Mouse (Mus musculus) hindbrain, embryonic 11.5 days (tissue): ENCODE results near the gene Nup153. TPM values are rescaled to one million over a fixed set of nuclear protein-coding genes. Genes with fewer than 3 reads are reported as not detected.

ENCODE experiments used
- ATAC-seq: fragments of 200-750 bp; cut with Nextera tagmentation; 2 replicates; pipeline ENCODE4 v1.8.0; 2017; ENCODE audit warnings: mild to moderate bottlenecking, moderate TSS enrichment, moderate library complexity; ENCODE audit not compliant: low FRiP score
- DNase-seq: peaks from one replicate; pipeline ENCODE4 v3.0.0-alpha.2; 2015; ENCODE audit warnings: low spot score
- H3K27ac ChIP-seq: fragments of 300-500 bp; sonication (generic); 2 replicates; pipeline ENCODE4 v1.5.1; 2014; ENCODE audit warnings: mild to moderate bottlenecking, low read depth, low read length
- H3K27me3 ChIP-seq: fragments of 300-500 bp; sonication (generic); 2 replicates; pipeline ENCODE4 v1.6.1; 2014; ENCODE audit warnings: mild to moderate bottlenecking, low read length, moderate library complexity, mixed read lengths; ENCODE audit not compliant: control insufficient read depth, insufficient read depth
- H3K36me3 ChIP-seq: fragments of 300-500 bp; sonication (generic); 2 replicates; pipeline ENCODE4 v1.6.1; 2014; ENCODE audit warnings: mild to moderate bottlenecking, low read length, moderate library complexity, mixed read lengths; ENCODE audit not compliant: control insufficient read depth, insufficient read depth
- H3K4me1 ChIP-seq: fragments of 300-500 bp; sonication (generic); replicated peaks from 2 replicates; pipeline ENCODE4 v1.6.1; 2014; ENCODE audit warnings: low read length, mixed read lengths; ENCODE audit not compliant: control insufficient read depth, insufficient read depth
- H3K4me2 ChIP-seq: fragments of 300-500 bp; sonication (generic); replicated peaks from 2 replicates; pipeline ENCODE4 v1.6.1; 2014; ENCODE audit warnings: mild to moderate bottlenecking, low read depth, low read length
- H3K4me3 ChIP-seq: fragments of 300-500 bp; sonication (generic); 2 replicates; pipeline ENCODE4 v1.5.1; 2014; ENCODE audit warnings: low read depth, low read length
- H3K9ac ChIP-seq: fragments of 300-500 bp; sonication (generic); 2 replicates; pipeline ENCODE4 v1.6.1; 2014; ENCODE audit warnings: low read depth, low read length
- H3K9me3 ChIP-seq: fragments of 300-500 bp; sonication (generic); 2 replicates; pipeline ENCODE4 v1.6.1; 2016; ENCODE audit warnings: low read length; ENCODE audit not compliant: control insufficient read depth
- WGBS: fragments of 180-500 bp; shearing (Covaris S2); extraction: QIAGEN DNeasy Blood & Tissue Kit; methylation state at CpG from one replicate; pipeline ENCODE4 v1.1.7; 2014; 5-methylcytosine and 5-hydroxymethylcytosine counted together
- polyA plus RNA-seq: library from polyadenylated mRNA; unstranded; fragments of >200 nt; fragmentation: Nextera tagmentation; extraction: Ambion mirVana; gene quantifications from 2 replicates; pipeline ENCODE4 v1.2.1, GENCODE M21; 2014

Nup153 gene
- 41.9 and 43.3 TPM in 2 replicates for polyA plus RNA-seq

- H3K36me3 ChIP-seq = no peaks in the 10 kb centered on the region
- DNase-seq (peak; percentile 100), ATAC-seq (peak; percentile 95)
- H3K9ac ChIP-seq = peak within 1 kb of the TSS; percentile 89
- peak within 1 kb of the TSS; percentile 73 for H3K4me2 ChIP-seq
- H3K4me3 ChIP-seq = peak within 1 kb of the TSS; percentile 99
- H3K4me1 ChIP-seq = no peaks in the 10 kb centered on the region
- H3K27me3 ChIP-seq = no peaks in the 10 kb centered on the region
- peak within 1 kb of the TSS; percentile 93 for H3K27ac ChIP-seq
- H3K9me3 ChIP-seq = no peaks in the 10 kb centered on the region
- under 1% methylated on average over 29 of the region's 51 CpGs for WGBS
These were observed at the start of gene Nup153 for GRCm38 (mm10) chr13:46727837-46728268. Gene Nup153, minus strand, starts transcription at chr13:46727940.

- no peak overlapping the region for H3K9ac ChIP-seq
- H3K27me3 ChIP-seq = no peaks in the 10 kb centered on the region
- ATAC-seq (no peak), DNase-seq (no peak)
- WGBS = 96% methylated on average over 3 of the region's 3 CpGs
- no peak overlapping the region for H3K4me2 ChIP-seq
- H3K9me3 ChIP-seq = no peaks in the 10 kb centered on the region
- no peak overlapping the region for H3K4me3 ChIP-seq
- no peak overlapping the region for H3K27ac ChIP-seq
- no peaks in the 10 kb centered on the region for H3K4me1 ChIP-seq
- H3K36me3 ChIP-seq = 0 out of 2 replicates have a peak, but pooled peaks cover 3% of the 10 kb centered on the region
These were observed 49.7 kb upstream of the Nup153 start for GRCm38 (mm10) chr13:46777461-46777860.

- Histone ChIP-seq H3K9me3 (no peaks in the 10 kb centered on the region), H3K4me3 (no peak overlapping the region), H3K36me3 (0 out of 2 replicates have a peak, but pooled peaks cover 6% of the 10 kb centered on the region), H3K4me2 (no peak overlapping the region), H3K27me3 (no peaks in the 10 kb centered on the region), H3K27ac (no peak overlapping the region), H3K4me1 (no peaks in the 10 kb centered on the region), H3K9ac (no peak overlapping the region)
- DNase-seq (no peak), ATAC-seq (no peak)
- 80% methylated on average over 14 of the region's 14 CpGs for WGBS
These were observed 49.0 kb upstream of the Nup153 start for GRCm38 (mm10) chr13:46776636-46777305.

GRCm38 (mm10) chr13:46774998-46775397 lies 47.3 kb upstream of the Nup153 start:
- 90% methylated on average over 5 of the region's 5 CpGs for WGBS
- H3K27me3 ChIP-seq = no peaks in the 10 kb centered on the region
- H3K4me3 ChIP-seq = no peak overlapping the region
- H3K4me1 ChIP-seq = no peaks in the 10 kb centered on the region
- H3K27ac ChIP-seq = no peak overlapping the region
- 0 out of 2 replicates have a peak, but pooled peaks cover 9% of the 10 kb centered on the region for H3K36me3 ChIP-seq
- no peaks in the 10 kb centered on the region for H3K9me3 ChIP-seq
- H3K4me2 ChIP-seq = no peak overlapping the region
- DNase-seq = no peak
- ATAC-seq = no peak
- no peak overlapping the region for H3K9ac ChIP-seq

- Histone ChIP-seq H3K4me1 (no peaks in the 10 kb centered on the region), H3K9me3 (no peaks in the 10 kb centered on the region), H3K36me3 (0 out of 2 replicates have a peak, but pooled peaks cover 13% of the 10 kb centered on the region), H3K27ac (no peak overlapping the region), H3K4me2 (no peak overlapping the region), H3K4me3 (no peak overlapping the region), H3K9ac (no peak overlapping the region), H3K27me3 (no peaks in the 10 kb centered on the region)
- DNase-seq (no peak), ATAC-seq (no peak)
- WGBS = 95% methylated on average over 13 of the region's 13 CpGs
These were observed 44.8 kb upstream of the Nup153 start for GRCm38 (mm10) chr13:46772581-46772980.

- 98% methylated on average over 2 of the region's 2 CpGs for WGBS
- Histone ChIP-seq H3K36me3 (0 out of 2 replicates have a peak, but pooled peaks cover 4% of the 10 kb centered on the region), H3K4me1 (no peaks in the 10 kb centered on the region), H3K27ac (no peak overlapping the region), H3K4me3 (no peak overlapping the region), H3K9me3 (no peaks in the 10 kb centered on the region), H3K27me3 (no peaks in the 10 kb centered on the region), H3K4me2 (no peak overlapping the region), H3K9ac (no peak overlapping the region)
- ATAC-seq = no peak
- DNase-seq = no peak
These were observed 37.6 kb upstream of the Nup153 start for GRCm38 (mm10) chr13:46765361-46765760.

GRCm38 (mm10) chr13:46763210-46763609 lies 35.5 kb upstream of the Nup153 start:
- WGBS = 94% methylated on average over 9 of the region's 9 CpGs
- no peaks in the 10 kb centered on the region for H3K27me3 ChIP-seq
- no peaks in the 10 kb centered on the region for H3K9me3 ChIP-seq
- ATAC-seq (no peak), DNase-seq (no peak)
- H3K9ac ChIP-seq = no peak overlapping the region
- no peak overlapping the region for H3K27ac ChIP-seq
- H3K4me3 ChIP-seq = no peak overlapping the region
- no peaks in the 10 kb centered on the region for H3K36me3 ChIP-seq
- H3K4me2 ChIP-seq = no peak overlapping the region
- H3K4me1 ChIP-seq = no peaks in the 10 kb centered on the region

GRCm38 (mm10) chr13:46760921-46761320 lies 33.2 kb upstream of the Nup153 start:
- H3K4me1 ChIP-seq = no peaks in the 10 kb centered on the region
- H3K36me3 ChIP-seq = no peaks in the 10 kb centered on the region
- no peaks in the 10 kb centered on the region for H3K9me3 ChIP-seq
- DNase-seq (no peak), ATAC-seq (no peak)
- no peak overlapping the region for H3K9ac ChIP-seq
- no peak overlapping the region for H3K4me3 ChIP-seq
- no peak overlapping the region for H3K4me2 ChIP-seq
- H3K27me3 ChIP-seq = no peaks in the 10 kb centered on the region
- WGBS = 64% methylated on average over 6 of the region's 6 CpGs
- no peak overlapping the region for H3K27ac ChIP-seq

- no peak overlapping the region for H3K4me2 ChIP-seq
- no peaks in the 10 kb centered on the region for H3K4me1 ChIP-seq
- no peak overlapping the region for H3K4me3 ChIP-seq
- no peaks in the 10 kb centered on the region for H3K36me3 ChIP-seq
- WGBS = 64% methylated on average over 8 of the region's 8 CpGs
- DNase-seq = no peak
- no peaks in the 10 kb centered on the region for H3K27me3 ChIP-seq
- no peak overlapping the region for H3K9ac ChIP-seq
- H3K27ac ChIP-seq = no peak overlapping the region
- H3K9me3 ChIP-seq = no peaks in the 10 kb centered on the region
- no peak for ATAC-seq
These were observed 31.6 kb upstream of the Nup153 start for GRCm38 (mm10) chr13:46759281-46759809.
